Mouse (Mus musculus) CH12.LX (cell line): ENCODE measurements around the gene Rad21l. TPM values are rescaled to one million over a fixed set of nuclear protein-coding genes. Genes with fewer than 3 reads are reported as not detected.

Experiments used
- DNase-seq: peaks from one replicate; pipeline ENCODE4 v3.0.0-alpha.2; 2013; ENCODE audit errors: extremely low read depth
- H3K27ac ChIP-seq: 2 replicates; pipeline ENCODE4 v1.5.1; 2012; ENCODE audit warnings: low read depth, mild to moderate bottlenecking, control low read depth, moderate library complexity; ENCODE audit not compliant: insufficient read depth
- H3K27me3 ChIP-seq: replicated peaks from 2 replicates; pipeline ENCODE3; 2012; ENCODE audit warnings: inconsistent platforms
- H3K36me3 ChIP-seq, 2 experiments: replicated peaks in 1 of 2; 2 replicates each; pipeline versions ENCODE3 to v1.6.1; 2012; ENCODE audit warnings: inconsistent platforms in 1 of 2, low read length in 1 of 2, mild to moderate bottlenecking in 1 of 2, mixed read lengths in 1 of 2, moderate library complexity in 1 of 2; ENCODE audit not compliant: control insufficient read depth in 1 of 2, insufficient read depth in 1 of 2
- H3K4me1 ChIP-seq, 2 experiments: 2 replicates each; pipeline ENCODE4 v1.6.1; 2012; ENCODE audit warnings: inconsistent platforms in 1 of 2, moderate library complexity in 1 of 2; ENCODE audit not compliant: insufficient read depth in 2 of 2, control insufficient read depth in 1 of 2
- H3K4me2 ChIP-seq: 2 replicates; pipeline ENCODE4 v1.6.1; 2012; ENCODE audit warnings: low read depth, mild to moderate bottlenecking, control low read depth; ENCODE audit not compliant: poor library complexity, insufficient read depth, severe bottlenecking
- H3K4me3 ChIP-seq, 3 experiments: fragments of 150-350 bp in 1 of 3; sonication (generic) in 1 of 3; replicated peaks in 1 of 3; 2 replicates each; pipeline versions ENCODE3 to v1.5.1; 2011 to 2012; ENCODE audit warnings: low read depth in 2 of 3, low read length in 2 of 3, mild to moderate bottlenecking in 2 of 3, moderate library complexity in 2 of 3, control low read depth in 1 of 3, improper control_type of control experiment in 1 of 3, inconsistent platforms in 1 of 3, mixed read lengths in 1 of 3; ENCODE audit not compliant: poor library complexity in 1 of 3
- H3K79me2 ChIP-seq: replicated peaks from 2 replicates; pipeline ENCODE4 v1.6.1; 2012; ENCODE audit warnings: mild to moderate bottlenecking, moderate library complexity; ENCODE audit not compliant: control insufficient read depth, poor library complexity, insufficient read depth, severe bottlenecking; ENCODE audit errors: extremely low read depth
- H3K9ac ChIP-seq: 2 replicates; pipeline ENCODE4 v1.6.1; 2012; ENCODE audit warnings: low read depth, mild to moderate bottlenecking, control low read depth, moderate library complexity; ENCODE audit not compliant: insufficient read depth
- H3K9me3 ChIP-seq: replicated peaks from 2 replicates; pipeline ENCODE3; 2012; ENCODE audit warnings: low read length, inconsistent platforms, mixed read lengths
- EP300 ChIP-seq: IDR thresholded peaks from 2 replicates; pipeline ENCODE4 v1.6.1; 2011; ENCODE audit warnings: low read length, improper control_type of control experiment
- GABPA ChIP-seq: IDR thresholded peaks from 2 replicates; pipeline ENCODE4 v1.6.1; 2012; ENCODE audit warnings: low read depth, low read length, improper control_type of control experiment, inconsistent platforms; ENCODE audit not compliant: insufficient replicate concordance
- HCFC1 ChIP-seq: IDR thresholded peaks from 2 replicates; pipeline ENCODE4 v1.6.1; 2012; ENCODE audit warnings: low read depth, mild to moderate bottlenecking, inconsistent platforms, low read length, improper control_type of control experiment
- IRF4 ChIP-seq: IDR thresholded peaks from 2 replicates; pipeline ENCODE4 v1.6.1; 2014; ENCODE audit warnings: low read depth, mild to moderate bottlenecking, inconsistent platforms, low read length, improper control_type of control experiment
- JUN ChIP-seq: IDR thresholded peaks from 2 replicates; pipeline ENCODE4 v1.6.1; 2011; ENCODE audit warnings: low read depth, mild to moderate bottlenecking, low read length, improper control_type of control experiment, moderate library complexity; ENCODE audit not compliant: insufficient read depth
- JUND ChIP-seq: conservative IDR thresholded peaks from 2 replicates; pipeline ENCODE4 v1.6.1; 2011; ENCODE audit warnings: low read depth, low read length, improper control_type of control experiment
- KAT2A ChIP-seq: IDR thresholded peaks from 2 replicates; pipeline ENCODE4 v1.6.1; 2012; ENCODE audit warnings: low read length, improper control_type of control experiment, inconsistent platforms; ENCODE audit not compliant: insufficient replicate concordance
- MYC ChIP-seq: IDR thresholded peaks from 2 replicates; pipeline ENCODE4 v1.6.1; 2011; ENCODE audit warnings: low read depth, mild to moderate bottlenecking, improper control_type of control experiment, low read length
- NELFE ChIP-seq: IDR thresholded peaks from 2 replicates; pipeline ENCODE4 v1.6.1; 2011; ENCODE audit warnings: low read depth, low read length, improper control_type of control experiment
- NRF1 ChIP-seq: IDR thresholded peaks from 2 replicates; pipeline ENCODE4 v1.6.1; 2014; ENCODE audit warnings: low read depth, mild to moderate bottlenecking, inconsistent platforms, low read length, improper control_type of control experiment, moderate library complexity
- PAX5 ChIP-seq: IDR thresholded peaks from 2 replicates; pipeline ENCODE4 v1.6.1; 2012; ENCODE audit warnings: low read length, inconsistent platforms, mixed read lengths
- POLR2A ChIP-seq: IDR thresholded peaks from 2 replicates; pipeline ENCODE4 v1.6.1; 2011; ENCODE audit warnings: low read depth, mild to moderate bottlenecking, improper control_type of control experiment, low read length
- RAD21 ChIP-seq: IDR thresholded peaks from 2 replicates; pipeline ENCODE4 v1.6.1; 2011; ENCODE audit warnings: low read depth, mild to moderate bottlenecking, low read length, improper control_type of control experiment, moderate library complexity
- RCOR1 ChIP-seq: conservative IDR thresholded peaks from 2 replicates; pipeline ENCODE4 v1.6.1; 2012; ENCODE audit warnings: low read depth, mild to moderate bottlenecking, inconsistent platforms, low read length, improper control_type of control experiment
- SIN3A ChIP-seq: IDR thresholded peaks from 2 replicates; pipeline ENCODE4 v1.6.1; 2012; ENCODE audit warnings: low read length, improper control_type of control experiment, inconsistent platforms
- SMC3 ChIP-seq: IDR thresholded peaks from 2 replicates; pipeline ENCODE4 v1.6.1; 2011; ENCODE audit warnings: low read depth, low read length, improper control_type of control experiment
- TBP ChIP-seq: conservative IDR thresholded peaks from 2 replicates; pipeline ENCODE4 v1.6.1; 2011; ENCODE audit warnings: low read depth, low read length, improper control_type of control experiment
- dilution Hi-C: fragments of 300-500 bp; cut with MboI; formaldehyde crosslinking; loops from 2 replicates; pipeline ENCODE4 v1.14.3; 2020; ENCODE audit warnings: low sequenced_read_pairs; ENCODE audit not compliant: extremely low pct_unique_long_range_greater_than_20kb, extremely low pct_ligation_motif_present
- in situ Hi-C: fragments of 300-500 bp; cut with MboI; formaldehyde crosslinking; loops from 3 replicates; pipeline ENCODE4 v1.14.3; 2019; ENCODE audit warnings: low sequenced_read_pairs, low pct_ligation_motif_present, low pct_unique_long_range_greater_than_20kb, mixed read lengths
- polyA plus RNA-seq: library from polyadenylated mRNA; unstranded; fragments of >175 nt; gene quantifications from 2 replicates; pipeline ENCODE4 v1.2.1, GENCODE M21; 2012; ENCODE audit warnings: low read depth; ENCODE audit not compliant: insufficient read length
- total RNA-seq, 2 experiments: library from RNA; depleted of rRNA; stranded (reverse); fragments of 300-350 nt in 1 of 2; fragments of >200 nt in 1 of 2; gene quantifications; 2 replicates each; pipeline ENCODE4 v1.2.3; 2012 to 2014

Rad21l gene
- total and polyA plus RNA-seq, 3 experiments, result not detected

DNA sequence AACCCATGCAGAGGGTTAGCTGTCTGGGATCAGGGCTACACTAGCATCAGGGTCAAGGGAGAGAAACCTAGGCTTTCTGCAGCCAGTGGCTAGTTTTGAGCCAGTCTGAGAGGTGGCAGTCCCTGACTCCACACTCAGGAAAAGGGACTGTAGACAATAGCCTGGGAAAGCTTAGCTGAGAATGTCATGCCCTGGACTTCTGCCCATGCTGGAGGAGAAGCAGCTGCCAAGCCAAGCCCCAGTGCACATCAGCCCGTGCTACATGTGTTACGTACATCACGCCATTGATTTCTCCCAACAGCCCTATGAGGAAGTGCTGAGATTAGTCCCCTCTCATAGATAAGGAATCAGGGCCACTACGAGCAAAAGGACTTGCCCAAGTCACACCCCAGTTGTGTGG lies 66.2 kb downstream of the Rad21l start:
- no peak for DNase-seq
- dilution Hi-C loops, result no loop called here
- no peaks in the 10 kb centered on the region for H3K9me3 ChIP-seq
- H3K27me3 ChIP-seq, result peaks cover 90% of the 10 kb centered on the region
- H3K36me3 ChIP-seq, result no peaks in the 10 kb centered on the region
- H3K9ac ChIP-seq, result no peak overlapping the region
- peaks cover 0 to 4% of the 10 kb centered on the region in 2 experiments; a peak in 1 of 4 replicates for H3K4me1 ChIP-seq
- TF ChIP-seq HCFC1 (no peak), IRF4 (no peak), NRF1 (no peak), POLR2A (no peak), JUN (no peak), MYC (no peak), EP300 (no peak), RAD21 (no peak), PAX5 (no peak), SIN3A (no peak), RCOR1 (no peak), GABPA (no peak), KAT2A (no peak), NELFE (no peak), TBP (no peak), SMC3 (no peak)
- no peaks in the 10 kb centered on the region for H3K79me2 ChIP-seq
- no peak overlapping the region for H3K4me2 ChIP-seq
- no peak overlapping the region for H3K4me3 ChIP-seq
- H3K27ac ChIP-seq, result no peak overlapping the region
- in situ Hi-C loops, result no loop called here

DNA sequence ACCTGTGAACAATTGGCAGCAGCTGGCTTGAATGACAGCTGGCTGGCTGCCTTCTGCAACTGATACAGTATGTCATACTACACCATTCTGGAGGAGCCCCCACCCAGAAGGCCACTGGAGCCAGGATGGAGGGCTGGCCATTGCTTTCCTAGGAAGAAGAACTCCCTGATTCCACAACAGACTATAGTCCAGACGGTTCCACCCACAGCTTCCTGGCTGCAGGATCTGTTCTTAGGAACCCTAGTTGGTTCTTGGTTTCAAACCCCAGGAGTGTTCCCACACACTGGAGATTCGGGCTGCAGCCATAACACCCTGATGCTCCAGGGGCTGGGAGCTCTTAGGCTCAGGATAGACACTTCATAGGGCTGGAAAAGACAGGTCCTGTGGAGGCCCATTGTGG lies 70.3 kb downstream of the Rad21l start:
- Histone ChIP-seq H3K36me3 (no peaks in the 10 kb centered on the region), H3K9me3 (no peaks in the 10 kb centered on the region), H3K4me3 (no peak overlapping the region), H3K27me3 (peaks cover 95% of the 10 kb centered on the region), H3K27ac (no peak overlapping the region), H3K4me2 (no peak overlapping the region), H3K9ac (no peak overlapping the region), H3K79me2 (no peaks in the 10 kb centered on the region), H3K4me1 (no peaks in the 10 kb centered on the region)
- no peak for TF ChIP-seq JUND
- dilution Hi-C loops (no loop called here), in situ Hi-C loops (loop anchor here (25.0 kb wide), 1 partner anchor 264 kb away; no protein-coding TSS in a partner anchor)
- no peak for DNase-seq

Other genes starting within 250 kb of the Rad21l start
- not detected in 2 replicates for gene 4921509C19Rik, start 192.4 kb downstream of the Rad21l start, total RNA-seq (2012; rRNA removed)
- not detected in 2 replicates for gene 4921509C19Rik, start 192.4 kb downstream of the Rad21l start, total RNA-seq (2014; rRNA removed)
- gene 4921509C19Rik, start 192.4 kb downstream of the Rad21l start, polyA plus RNA-seq, result not detected in 2 replicates
- 165 and 191 TPM in 2 replicates for gene Nsfl1c, start 174.4 kb downstream of the Rad21l start, total RNA-seq (2012; rRNA removed)
- gene Nsfl1c, start 174.4 kb downstream of the Rad21l start, total RNA-seq (2014; rRNA removed), result 84.8 and 87.8 TPM in 2 replicates
- 231 and 263 TPM in 2 replicates for gene Nsfl1c, start 174.4 kb downstream of the Rad21l start, polyA plus RNA-seq
- gene Fkbp1a, start 126.0 kb downstream of the Rad21l start, total RNA-seq (2012; rRNA removed), result 48.3 and 64.5 TPM in 2 replicates
- 71.1 and 76.5 TPM in 2 replicates for gene Fkbp1a, start 126.0 kb downstream of the Rad21l start, total RNA-seq (2014; rRNA removed)
- gene Fkbp1a, start 126.0 kb downstream of the Rad21l start, polyA plus RNA-seq, result 369 and 388 TPM in 2 replicates
- 1.4 and 2.3 TPM in 2 replicates for gene Sdcbp2, start 95.9 kb downstream of the Rad21l start, total RNA-seq (2012; rRNA removed)
- gene Sdcbp2, start 95.9 kb downstream of the Rad21l start, total RNA-seq (2014; rRNA removed), result 1.4 and 2.4 TPM in 2 replicates
- 0.93 and 1.1 TPM in 2 replicates for gene Sdcbp2, start 95.9 kb downstream of the Rad21l start, polyA plus RNA-seq
- gene Snph, start 35.9 kb downstream of the Rad21l start, total RNA-seq (2012; rRNA removed), result not detected in 2 replicates
- gene Snph, start 35.9 kb downstream of the Rad21l start, total RNA-seq (2014; rRNA removed), result not detected in 2 replicates
- not detected in 2 replicates for gene Snph, start 35.9 kb downstream of the Rad21l start, polyA plus RNA-seq
- gene Tmem74b, start 33.5 kb upstream of the Rad21l start, total RNA-seq (2012; rRNA removed), result 0.21 TPM in 1 of 2 replicates, not detected in the other
- not detected in 2 replicates for gene Tmem74b, start 33.5 kb upstream of the Rad21l start, total RNA-seq (2014; rRNA removed)
- not detected in 2 replicates for gene Tmem74b, start 33.5 kb upstream of the Rad21l start, polyA plus RNA-seq
- 29.5 and 30.6 TPM in 2 replicates for gene Psmf1, start 75.7 kb upstream of the Rad21l start, total RNA-seq (2012; rRNA removed)
- gene Psmf1, start 75.7 kb upstream of the Rad21l start, total RNA-seq (2014; rRNA removed), result 30.8 and 32.5 TPM in 2 replicates
- gene Psmf1, start 75.7 kb upstream of the Rad21l start, polyA plus RNA-seq, result 51.2 and 59.7 TPM in 2 replicates
- not detected in 2 replicates for gene Rspo4, start 174.4 kb upstream of the Rad21l start, total RNA-seq (2012; rRNA removed)
- not detected in 2 replicates for gene Rspo4, start 174.4 kb upstream of the Rad21l start, total RNA-seq (2014; rRNA removed)
- gene Rspo4, start 174.4 kb upstream of the Rad21l start, polyA plus RNA-seq, result not detected in 2 replicates
- gene Angpt4, start 242.7 kb upstream of the Rad21l start, total RNA-seq (2012; rRNA removed), result 0.04 TPM in 1 of 2 replicates, not detected in the other
- gene Angpt4, start 242.7 kb upstream of the Rad21l start, total RNA-seq (2014; rRNA removed), result not detected in 2 replicates
- not detected in 2 replicates for gene Angpt4, start 242.7 kb upstream of the Rad21l start, polyA plus RNA-seq